Mouse (Mus musculus) forebrain, embryonic 11.5 days (tissue): Measurements from ENCODE around the gene Trpm3. TPM values are rescaled to one million over a fixed set of nuclear protein-coding genes. Genes with fewer than 3 reads are reported as not detected.

ENCODE experiments used
- ATAC-seq: fragments of 200-750 bp; cut with Nextera tagmentation; replicated peaks from 2 replicates; pipeline ENCODE4 v1.8.0; 2017; ENCODE audit warnings: moderate TSS enrichment; ENCODE audit not compliant: low FRiP score
- DNase-seq: peaks from one replicate; pipeline ENCODE4 v3.0.0-alpha.2; 2017; ENCODE audit warnings: low spot score
- H3K27ac ChIP-seq: fragments of 300-500 bp; sonication (generic); 2 replicates; pipeline ENCODE4 v1.5.1; 2014; ENCODE audit warnings: low read depth, low read length
- H3K27me3 ChIP-seq: fragments of 300-500 bp; sonication (generic); 2 replicates; pipeline ENCODE4 v1.6.1; 2014; ENCODE audit warnings: mild to moderate bottlenecking, low read length, mixed read lengths; ENCODE audit not compliant: control insufficient read depth, insufficient read depth
- H3K36me3 ChIP-seq: fragments of 300-500 bp; sonication (generic); 2 replicates; pipeline ENCODE4 v1.6.1; 2014; ENCODE audit warnings: mild to moderate bottlenecking, low read length, moderate library complexity, mixed read lengths; ENCODE audit not compliant: control insufficient read depth, insufficient read depth
- H3K4me1 ChIP-seq: fragments of 300-500 bp; sonication (generic); replicated peaks from 2 replicates; pipeline ENCODE4 v1.6.1; 2014; ENCODE audit warnings: low read length, mixed read lengths; ENCODE audit not compliant: control insufficient read depth, insufficient read depth
- H3K4me2 ChIP-seq: fragments of 300-500 bp; sonication (generic); 2 replicates; pipeline ENCODE4 v1.6.1; 2014; ENCODE audit warnings: low read depth, mild to moderate bottlenecking, low read length, moderate library complexity, mixed read lengths; ENCODE audit not compliant: severe bottlenecking
- H3K4me3 ChIP-seq: fragments of 300-500 bp; sonication (generic); 2 replicates; pipeline ENCODE4 v1.5.1; 2014; ENCODE audit warnings: low read depth, low read length
- H3K9ac ChIP-seq: fragments of 300-500 bp; sonication (generic); 2 replicates; pipeline ENCODE4 v1.6.1; 2014; ENCODE audit warnings: low read length
- H3K9me3 ChIP-seq: fragments of 300-500 bp; sonication (generic); 2 replicates; pipeline ENCODE4 v1.6.1; 2016; ENCODE audit warnings: low read length, mixed read lengths; ENCODE audit not compliant: control insufficient read depth
- WGBS: fragments of 180-500 bp; shearing (Covaris S2); extraction: QIAGEN DNeasy Blood & Tissue Kit; methylation state at CpG from one replicate; pipeline ENCODE4 v1.1.7; 2014; 5-methylcytosine and 5-hydroxymethylcytosine counted together
- polyA plus RNA-seq: library from polyadenylated mRNA; unstranded; fragments of >200 nt; fragmentation: Nextera tagmentation; extraction: Ambion mirVana; gene quantifications from 2 replicates; pipeline ENCODE4 v1.2.1, GENCODE M21; 2014

Trpm3 gene
- polyA plus RNA-seq, 1 experiment from 2014 or later = 9.2 TPM

- WGBS = 84% methylated on average over 3 of the region's 3 CpGs
- no peak for DNase-seq
- no peak overlapping the region for H3K4me2 ChIP-seq
- H3K9me3 ChIP-seq = no peaks in the 10 kb centered on the region
- no peaks in the 10 kb centered on the region for H3K4me1 ChIP-seq
- no peak for ATAC-seq
- no peaks in the 10 kb centered on the region for H3K36me3 ChIP-seq
- no peak overlapping the region for H3K4me3 ChIP-seq
- no peak overlapping the region for H3K9ac ChIP-seq
- no peak overlapping the region for H3K27ac ChIP-seq
- H3K27me3 ChIP-seq = no peaks in the 10 kb centered on the region
Measured at GRCm38 (mm10) chr19:22132626-22133025, 6.2 kb upstream of the Trpm3 start.

DNA sequence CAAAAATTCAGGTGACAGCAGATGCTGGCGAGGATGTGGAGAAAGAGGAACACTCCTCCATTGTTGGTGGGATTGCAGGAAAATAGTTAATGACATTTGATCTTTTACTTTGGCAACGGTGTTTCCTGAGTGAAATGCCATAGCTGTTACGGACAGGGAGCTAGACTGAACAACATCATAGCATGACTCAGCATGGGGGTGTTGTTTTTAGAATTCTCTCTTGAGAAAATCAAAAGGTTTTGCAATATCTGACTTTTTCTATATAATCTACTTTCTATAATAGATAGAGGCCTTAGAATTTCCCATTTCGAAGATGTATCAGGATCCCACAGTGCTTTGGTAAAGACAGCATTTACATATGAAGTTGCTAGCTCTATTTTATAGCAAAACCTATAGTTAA lies 39.7 kb downstream of the Trpm3 start:
- ATAC-seq (no peak), DNase-seq (no peak)
- H3K4me1 ChIP-seq = no peaks in the 10 kb centered on the region
- H3K27ac ChIP-seq = no peak overlapping the region
- H3K4me2 ChIP-seq = no peak overlapping the region
- no peaks in the 10 kb centered on the region for H3K36me3 ChIP-seq
- no peak overlapping the region for H3K9ac ChIP-seq
- 79% methylated on average over 4 of the region's 4 CpGs for WGBS
- no peaks in the 10 kb centered on the region for H3K9me3 ChIP-seq
- no peaks in the 10 kb centered on the region for H3K27me3 ChIP-seq
- no peak overlapping the region for H3K4me3 ChIP-seq

DNA sequence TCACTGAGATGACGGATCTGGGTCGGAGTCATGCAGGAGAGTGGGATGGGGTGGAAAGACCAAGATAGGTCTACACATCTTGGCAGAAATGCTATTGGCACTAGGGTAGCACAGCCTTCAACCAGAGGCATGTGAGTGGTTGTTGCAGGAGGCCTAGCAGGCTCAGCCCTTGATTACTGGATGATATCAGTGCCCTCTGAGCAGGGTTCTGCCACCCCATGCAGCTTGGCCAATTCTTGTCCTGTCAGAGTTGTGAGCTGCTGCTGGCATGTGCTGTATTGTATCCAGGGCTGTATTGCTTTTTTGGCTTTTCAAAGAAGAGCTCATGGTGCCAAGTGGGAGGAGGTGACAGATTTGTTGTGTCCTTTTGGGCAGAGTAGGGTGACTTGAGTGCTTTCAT lies 40.2 kb downstream of the Trpm3 start:
- WGBS = 95% methylated on average over 2 of the region's 2 CpGs
- no peak overlapping the region for H3K4me3 ChIP-seq

GRCm38 (mm10) chr19:22180136-22180535 lies 41.3 kb downstream of the Trpm3 start:
- no peak overlapping the region for H3K4me3 ChIP-seq
- 84% methylated on average over 3 of the region's 3 CpGs for WGBS
- no peaks in the 10 kb centered on the region for H3K9me3 ChIP-seq
- no peak overlapping the region for H3K4me2 ChIP-seq
- ATAC-seq (no peak), DNase-seq (no peak)
- no peak overlapping the region for H3K27ac ChIP-seq
- H3K36me3 ChIP-seq = no peaks in the 10 kb centered on the region
- no peaks in the 10 kb centered on the region for H3K4me1 ChIP-seq
- H3K27me3 ChIP-seq = no peaks in the 10 kb centered on the region
- H3K9ac ChIP-seq = no peak overlapping the region

More for the DNA sequence above, 40.2 kb downstream of the Trpm3 start:
- Histone ChIP-seq H3K27me3 (no peaks in the 10 kb centered on the region), H3K36me3 (no peaks in the 10 kb centered on the region), H3K27ac (no peak overlapping the region), H3K4me1 (no peaks in the 10 kb centered on the region), H3K9me3 (no peaks in the 10 kb centered on the region), H3K9ac (no peak overlapping the region), H3K4me2 (no peak overlapping the region)
- no peak for ATAC-seq
- no peak for DNase-seq

DNA sequence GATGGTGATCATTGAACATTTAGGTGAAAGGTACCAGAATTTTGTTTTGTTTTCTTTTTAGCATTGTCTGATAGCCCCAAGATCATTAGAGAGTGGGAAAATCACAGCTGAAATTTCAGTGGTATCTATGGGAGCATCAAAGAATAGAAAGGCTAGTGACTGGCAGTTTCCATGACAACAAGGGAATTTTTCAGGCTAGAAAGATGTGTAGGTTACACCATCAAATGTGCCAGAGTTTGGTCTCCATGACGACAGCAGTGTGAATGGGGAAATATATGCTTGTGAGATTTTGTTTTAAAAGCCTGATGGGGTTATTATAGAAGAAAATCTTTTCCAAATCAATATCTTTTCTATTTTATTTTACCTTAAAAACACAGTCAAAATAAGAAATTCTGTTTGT lies 50.9 kb downstream of the Trpm3 start:
- H3K36me3 ChIP-seq = no peaks in the 10 kb centered on the region
- no peak overlapping the region for H3K4me2 ChIP-seq
- no peak overlapping the region for H3K9ac ChIP-seq
- no peaks in the 10 kb centered on the region for H3K27me3 ChIP-seq
- H3K27ac ChIP-seq = no peak overlapping the region
- ATAC-seq (no peak), DNase-seq (no peak)
- WGBS = 62% methylated on average over 1 of the region's 1 CpGs
- no peaks in the 10 kb centered on the region for H3K4me1 ChIP-seq
- H3K9me3 ChIP-seq = no peaks in the 10 kb centered on the region
- H3K4me3 ChIP-seq = no peak overlapping the region

- no peak for ATAC-seq
- no peaks in the 10 kb centered on the region for H3K36me3 ChIP-seq
- H3K4me3 ChIP-seq = no peak overlapping the region
- H3K27ac ChIP-seq = no peak overlapping the region
- H3K4me1 ChIP-seq = no peaks in the 10 kb centered on the region
- no peak overlapping the region for H3K4me2 ChIP-seq
- WGBS = 74% methylated on average over 2 of the region's 2 CpGs
- no peaks in the 10 kb centered on the region for H3K27me3 ChIP-seq
- DNase-seq = no peak
- H3K9ac ChIP-seq = no peak overlapping the region
- no peaks in the 10 kb centered on the region for H3K9me3 ChIP-seq
Measured at GRCm38 (mm10) chr19:22222520-22222919, 83.7 kb downstream of the Trpm3 start.

DNA sequence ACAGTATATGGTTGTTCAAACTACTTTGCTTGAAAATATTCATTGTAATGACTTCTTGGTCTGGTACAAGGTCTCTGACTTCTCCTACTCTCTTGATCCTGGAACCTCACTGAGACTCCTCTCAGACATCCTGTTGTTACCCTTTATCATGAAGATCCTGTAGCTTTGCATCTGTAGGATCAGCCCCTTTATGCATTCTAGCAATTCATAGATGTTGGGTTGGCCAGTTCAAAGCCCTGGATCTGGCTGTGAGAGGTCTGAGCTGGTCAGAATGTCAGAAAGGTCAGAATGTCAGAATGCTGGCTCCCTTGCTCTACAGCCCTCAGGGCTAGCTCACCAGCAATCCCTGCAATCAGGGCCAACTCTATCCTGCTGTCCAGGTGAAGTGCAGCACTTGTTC lies 95.3 kb downstream of the Trpm3 start:
- Histone ChIP-seq H3K4me1 (no peaks in the 10 kb centered on the region), H3K36me3 (no peaks in the 10 kb centered on the region), H3K27me3 (no peaks in the 10 kb centered on the region), H3K4me3 (no peak overlapping the region), H3K4me2 (no peak overlapping the region), H3K9ac (no peak overlapping the region), H3K9me3 (no peaks in the 10 kb centered on the region), H3K27ac (no peak overlapping the region)
- ATAC-seq (no peak), DNase-seq (no peak)

- H3K27ac ChIP-seq = no peak overlapping the region
- H3K4me1 ChIP-seq = no peaks in the 10 kb centered on the region
- no peak for DNase-seq
- H3K9me3 ChIP-seq = no peaks in the 10 kb centered on the region
- no peaks in the 10 kb centered on the region for H3K27me3 ChIP-seq
- H3K4me3 ChIP-seq = no peak overlapping the region
- ATAC-seq = no peak
- no peaks in the 10 kb centered on the region for H3K36me3 ChIP-seq
- no peak overlapping the region for H3K9ac ChIP-seq
- no peak overlapping the region for H3K4me2 ChIP-seq
- WGBS = 88% methylated on average over 6 of the region's 6 CpGs
Measured at GRCm38 (mm10) chr19:22249076-22249475, 110.2 kb downstream of the Trpm3 start.

- no peaks in the 10 kb centered on the region for H3K36me3 ChIP-seq
- 77% methylated on average over 5 of the region's 5 CpGs for whole genome bisulfite sequencing
- H3K4me1 ChIP-seq = no peaks in the 10 kb centered on the region
- H3K9me3 ChIP-seq = no peaks in the 10 kb centered on the region
- H3K9ac ChIP-seq = no peak overlapping the region
- no peak overlapping the region for H3K27ac ChIP-seq
- H3K4me3 ChIP-seq = no peak overlapping the region
- no peak overlapping the region for H3K4me2 ChIP-seq
- ATAC-seq (no peak), DNase-seq (no peak)
- H3K27me3 ChIP-seq = no peaks in the 10 kb centered on the region
Measured at GRCm38 (mm10) chr19:22272916-22273315, 134.1 kb downstream of the Trpm3 start.
